Mouse (Mus musculus): ENCODE measurements at regions not wholly inside any gene's neighbourhood (a gene's known extent, or its start where the extent isn't known, plus 50 kb on each side); places are given as distances from the start of the nearest gene placed in this dataset.

DNA sequence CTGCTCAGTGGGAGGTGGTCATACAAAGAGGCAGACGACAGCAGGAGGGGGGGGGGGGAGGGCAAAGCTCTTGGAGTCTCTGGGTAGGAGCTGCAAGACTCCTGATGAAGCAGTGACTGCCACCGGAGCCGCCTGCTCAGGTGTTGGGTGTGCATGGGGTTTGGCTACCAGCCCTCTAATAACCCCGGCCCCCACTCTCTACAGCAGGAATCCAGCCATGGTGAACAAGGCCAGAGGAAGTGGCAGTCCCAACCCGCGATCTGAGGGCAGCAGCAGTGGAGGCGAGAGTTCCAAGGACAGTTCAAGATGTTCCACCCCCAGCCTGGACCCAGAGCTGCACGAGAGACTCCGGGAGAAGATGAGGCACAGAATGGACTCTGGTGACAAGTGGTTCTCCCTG is 1066.2 kb upstream of the Igfbp7 start:
- Histone ChIP-seq H3K27me3 (no peaks in the 10 kb centered on the region), H3K4me1 (no peaks in the 10 kb centered on the region), H3K9me3 (replicated peaks) (no peaks in the 10 kb centered on the region), H3K4me3 (replicated peaks) (no peak overlapping the region), H3K9ac (no peak overlapping the region), H3K27ac (no peak overlapping the region), H3K4me2 (no peak overlapping the region), H3K36me3 (no peaks in the 10 kb centered on the region)
- ATAC-seq (replicated peaks; ENCODE audit: low FRiP score), result 0 out of 2 replicates have a peak, but pooled peaks have one; percentile 36
- 86% methylated on average over 9 of the region's 9 CpGs for WGBS

Data from kidney, embryonic 15.5 days (tissue).